Mouse (Mus musculus): ENCODE measurements around the gene 4930568D16Rik.

DNA sequence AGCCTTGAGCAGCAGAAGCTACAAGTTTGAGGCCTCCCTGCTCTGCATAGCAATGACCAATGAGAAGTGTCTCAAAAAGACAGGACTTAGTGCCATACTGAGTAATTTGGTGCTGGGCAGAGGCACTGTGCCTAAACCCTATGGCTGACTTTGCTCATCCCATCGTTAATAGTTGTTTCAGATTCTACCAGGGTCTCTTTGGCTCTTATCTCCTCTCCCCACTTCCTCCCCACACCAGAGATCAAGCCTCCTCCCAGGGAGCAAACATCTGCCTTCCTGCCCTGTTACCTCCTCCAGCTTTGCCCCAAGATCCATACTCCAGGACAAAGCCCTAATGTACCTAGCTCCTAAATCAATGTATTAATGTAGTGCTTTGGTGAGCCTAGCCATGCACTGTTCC, 49.7 kb upstream of the 4930568D16Rik start:
- TF ChIP-seq CTCF (IDR thresholded peaks at IDR 0.05; ENCODE audit: insufficient read depth, low read depth, low read length) (no peak), POLR2A (IDR thresholded peaks at IDR 0.05; ENCODE audit: insufficient read depth, low read depth, low read length) (no peak)
